Mouse (Mus musculus): ENCODE measurements around the gene Srpr. TPM values are rescaled to one million over a fixed set of nuclear protein-coding genes. Genes with fewer than 3 reads are reported as not detected.
A peak's percentile ranks its signal among the peaks of the same experiment; 100 is the strongest.

Srpr gene
- polyA plus RNA-seq, 1 experiment from 2014 or later: 84.6 TPM

GRCm38 (mm10) chr9:35278451-35278850 is 78.5 kb downstream of the Srpr start:
- H3K9me3 ChIP-seq: no peaks in the 10 kb centered on the region
- H3K27me3 ChIP-seq (replicated peaks; ENCODE audit: low read depth, poor library complexity, severe bottlenecking): peaks cover 3% of the 10 kb centered on the region
- DNase-seq (ENCODE audit: low spot score): no peak
- no peak overlapping the region for H3K4me3 ChIP-seq
- no peak overlapping the region for H3K27ac ChIP-seq (replicated peaks)
- H3K4me1 ChIP-seq: peaks cover 10% of the 10 kb centered on the region
- 91% methylated on average over 4 of the region's 4 CpGs for WGBS
- H3K36me3 ChIP-seq (replicated peaks): peaks cover 50% of the 10 kb centered on the region

DNA sequence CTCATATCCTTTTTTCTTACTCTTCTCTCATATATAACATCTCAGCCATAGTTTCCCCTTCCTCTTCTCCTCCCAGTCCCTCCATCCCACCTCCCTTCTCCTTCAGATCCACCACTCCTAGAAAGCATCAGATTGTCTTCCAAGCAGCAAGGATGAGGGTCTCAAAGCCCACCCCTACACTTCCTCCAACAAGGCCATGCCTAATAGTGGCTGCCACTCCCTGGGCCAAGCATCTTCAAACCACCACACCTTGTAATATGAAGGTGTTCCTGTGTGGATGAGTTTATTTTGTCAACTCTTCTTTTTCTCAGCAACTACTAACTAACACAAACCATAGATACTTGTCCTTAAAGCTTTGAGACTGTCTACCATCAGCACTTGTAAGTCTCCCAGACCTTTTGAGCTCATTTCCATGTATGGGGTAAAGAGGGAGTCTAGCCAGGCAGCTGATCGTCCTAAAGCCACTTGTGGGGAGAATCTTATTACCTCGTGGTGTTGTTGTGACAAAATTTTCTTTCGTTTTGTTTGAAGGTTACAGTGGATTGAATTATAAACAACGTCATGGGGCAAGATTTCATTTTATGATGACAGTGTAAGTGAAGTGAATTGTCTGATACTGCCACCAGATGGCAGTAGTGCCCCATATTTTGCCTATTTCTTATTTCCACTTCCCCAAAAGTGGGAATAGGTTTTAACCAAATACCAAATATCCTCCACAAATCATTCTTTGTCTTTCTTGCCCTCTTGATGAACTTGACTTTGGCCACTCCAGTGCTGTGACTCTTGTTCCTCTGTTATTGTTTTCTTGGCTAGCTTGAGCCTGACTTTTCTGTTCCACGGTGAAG is 82.3 kb downstream of the Srpr start:
- Histone ChIP-seq H3K9me3 (no peaks in the 10 kb centered on the region), H3K4me3 (no peak overlapping the region), H3K4me1 (peaks cover 33% of the 10 kb centered on the region), H3K27me3 (replicated peaks; ENCODE audit: low read depth, poor library complexity, severe bottlenecking) (peaks cover 41% of the 10 kb centered on the region), H3K36me3 (replicated peaks) (peaks cover 14% of the 10 kb centered on the region), H3K27ac (replicated peaks) (peak overlapping the region; percentile 54)
- WGBS: 17% methylated on average over 5 of the region's 5 CpGs
- peak; percentile 63 for DNase-seq (ENCODE audit: low spot score)

DNA sequence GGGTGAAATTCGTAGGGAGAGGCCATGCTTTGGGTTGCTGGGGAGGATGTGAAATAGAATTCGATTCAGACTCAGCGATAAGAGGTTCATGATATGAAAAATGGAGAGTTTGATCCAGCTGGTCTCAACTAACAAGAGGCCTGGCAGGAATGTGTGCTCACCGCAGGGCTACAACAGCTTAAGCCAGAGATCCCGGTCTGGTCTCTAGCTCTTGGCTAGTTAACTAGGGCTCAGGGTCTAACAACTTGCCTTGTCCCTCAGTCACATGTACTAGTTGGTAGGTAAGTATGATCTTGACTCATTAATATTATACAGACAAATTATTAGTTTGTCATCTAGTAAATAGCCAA is 82.9 kb downstream of the Srpr start:
- peaks cover 47% of the 10 kb centered on the region for H3K27me3 ChIP-seq (replicated peaks; ENCODE audit: low read depth, poor library complexity, severe bottlenecking)
- no peak for DNase-seq (ENCODE audit: low spot score)
- peaks cover 8% of the 10 kb centered on the region for H3K36me3 ChIP-seq (replicated peaks)
- H3K4me3 ChIP-seq: no peak overlapping the region
- WGBS: 51% methylated on average over 5 of the region's 5 CpGs
- H3K27ac ChIP-seq (replicated peaks): peak overlapping the region; percentile 54
- no peaks in the 10 kb centered on the region for H3K9me3 ChIP-seq
- peaks cover 38% of the 10 kb centered on the region for H3K4me1 ChIP-seq

GRCm38 (mm10) chr9:35283415-35284069 is 83.6 kb downstream of the Srpr start:
- Histone ChIP-seq H3K27me3 (replicated peaks; ENCODE audit: low read depth, poor library complexity, severe bottlenecking) (peaks cover 54% of the 10 kb centered on the region), H3K36me3 (replicated peaks) (peaks cover under 1% of the 10 kb centered on the region; the same call in 1 of the 2 replicates), H3K27ac (replicated peaks) (peak overlapping the region; percentile 76), H3K4me1 (peaks cover 41% of the 10 kb centered on the region), H3K9me3 (no peaks in the 10 kb centered on the region), H3K4me3 (no peak overlapping the region)
- DNase-seq (ENCODE audit: low spot score): peak; percentile 78
- WGBS: 36% methylated on average over 13 of the region's 13 CpGs

DNA sequence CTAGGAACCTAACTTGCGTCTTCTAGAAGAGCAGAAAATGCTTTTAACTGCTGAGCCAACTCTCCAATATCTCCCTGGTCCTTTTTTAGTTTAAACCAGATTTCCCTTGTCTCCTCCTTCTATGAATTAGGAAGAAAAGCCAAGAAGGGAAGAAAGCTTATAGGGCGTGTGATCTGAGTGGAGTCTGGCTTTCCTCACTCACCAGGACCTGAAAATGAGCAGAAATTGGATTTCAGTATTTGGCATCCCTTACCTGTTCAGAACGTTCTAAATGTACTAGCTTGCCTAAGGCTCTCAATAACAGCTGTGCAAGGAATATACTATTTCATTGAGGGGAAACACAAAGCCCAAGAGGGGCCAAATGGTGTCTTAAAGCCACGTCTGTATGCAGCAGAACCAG is 84.4 kb downstream of the Srpr start:
- Histone ChIP-seq H3K4me3 (no peak overlapping the region), H3K9me3 (no peaks in the 10 kb centered on the region), H3K27me3 (replicated peaks; ENCODE audit: low read depth, poor library complexity, severe bottlenecking) (peaks cover 62% of the 10 kb centered on the region), H3K27ac (replicated peaks) (peak overlapping the region; percentile 76; the same call in 1 of the 2 replicates), H3K4me1 (peaks cover 49% of the 10 kb centered on the region), H3K36me3 (replicated peaks) (no peaks in the 10 kb centered on the region)
- 82% methylated on average over 4 of the region's 4 CpGs for WGBS
- no peak for DNase-seq (ENCODE audit: low spot score)

GRCm38 (mm10) chr9:35286351-35286750 is 86.4 kb downstream of the Srpr start:
- peaks cover 72% of the 10 kb centered on the region for H3K27me3 ChIP-seq (replicated peaks; ENCODE audit: low read depth, poor library complexity, severe bottlenecking)
- 68% methylated on average over 3 of the region's 3 CpGs for WGBS
- no peak overlapping the region for H3K27ac ChIP-seq (replicated peaks)
- H3K4me3 ChIP-seq: no peak overlapping the region
- H3K4me1 ChIP-seq: peaks cover 64% of the 10 kb centered on the region
- no peak for DNase-seq (ENCODE audit: low spot score)
- no peaks in the 10 kb centered on the region for H3K36me3 ChIP-seq (replicated peaks)
- no peaks in the 10 kb centered on the region for H3K9me3 ChIP-seq

DNA sequence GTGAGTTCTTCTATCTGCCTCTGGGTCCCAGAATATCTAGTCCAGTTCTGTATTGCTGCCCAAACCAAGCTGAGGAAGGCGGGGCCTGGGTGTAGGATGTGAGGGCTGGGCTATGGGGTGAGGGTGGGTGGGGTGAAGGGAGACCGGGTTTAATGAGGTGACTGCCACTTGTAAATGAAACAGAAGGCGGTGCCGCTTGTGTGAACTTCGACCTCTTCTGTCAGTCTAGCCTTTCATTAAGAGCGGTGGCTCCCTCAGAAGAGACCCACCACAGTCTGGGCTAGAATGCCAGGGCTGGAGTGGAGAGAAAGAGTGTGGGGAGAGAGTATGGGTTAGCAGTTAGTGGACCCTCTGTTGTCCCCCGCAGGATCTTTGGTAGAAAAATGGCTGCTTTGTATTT is 90.0 kb downstream of the Srpr start:
- no peak overlapping the region for H3K27ac ChIP-seq (replicated peaks)
- no peak overlapping the region for H3K4me3 ChIP-seq
- peaks cover 54% of the 10 kb centered on the region for H3K4me1 ChIP-seq
- 23% methylated on average over 7 of the region's 7 CpGs for WGBS
- no peaks in the 10 kb centered on the region for H3K9me3 ChIP-seq
- DNase-seq (ENCODE audit: low spot score): peak; percentile 46
- H3K27me3 ChIP-seq (replicated peaks; ENCODE audit: low read depth, poor library complexity, severe bottlenecking): peaks cover 74% of the 10 kb centered on the region
- H3K36me3 ChIP-seq (replicated peaks): no peaks in the 10 kb centered on the region

GRCm38 (mm10) chr9:35290417-35290816 is 90.4 kb downstream of the Srpr start:
- no peaks in the 10 kb centered on the region for H3K9me3 ChIP-seq
- H3K4me1 ChIP-seq: peaks cover 54% of the 10 kb centered on the region
- no peak overlapping the region for H3K4me3 ChIP-seq
- no peak for DNase-seq (ENCODE audit: low spot score)
- no peaks in the 10 kb centered on the region for H3K36me3 ChIP-seq (replicated peaks)
- H3K27me3 ChIP-seq (replicated peaks; ENCODE audit: low read depth, poor library complexity, severe bottlenecking): peaks cover 69% of the 10 kb centered on the region
- WGBS: 94% methylated on average over 3 of the region's 3 CpGs
- no peak overlapping the region for H3K27ac ChIP-seq (replicated peaks)

- no peaks in the 10 kb centered on the region for H3K36me3 ChIP-seq (replicated peaks)
- H3K27ac ChIP-seq (replicated peaks): no peak overlapping the region
- no peak for DNase-seq (ENCODE audit: low spot score)
- no peaks in the 10 kb centered on the region for H3K9me3 ChIP-seq
- H3K4me3 ChIP-seq: no peak overlapping the region
- peaks cover 53% of the 10 kb centered on the region for H3K4me1 ChIP-seq
- 80% methylated on average over 4 of the region's 4 CpGs for WGBS
- peaks cover 64% of the 10 kb centered on the region for H3K27me3 ChIP-seq (replicated peaks; ENCODE audit: low read depth, poor library complexity, severe bottlenecking)
Observed at GRCm38 (mm10) chr9:35290916-35291315, 90.9 kb downstream of the Srpr start.

DNA sequence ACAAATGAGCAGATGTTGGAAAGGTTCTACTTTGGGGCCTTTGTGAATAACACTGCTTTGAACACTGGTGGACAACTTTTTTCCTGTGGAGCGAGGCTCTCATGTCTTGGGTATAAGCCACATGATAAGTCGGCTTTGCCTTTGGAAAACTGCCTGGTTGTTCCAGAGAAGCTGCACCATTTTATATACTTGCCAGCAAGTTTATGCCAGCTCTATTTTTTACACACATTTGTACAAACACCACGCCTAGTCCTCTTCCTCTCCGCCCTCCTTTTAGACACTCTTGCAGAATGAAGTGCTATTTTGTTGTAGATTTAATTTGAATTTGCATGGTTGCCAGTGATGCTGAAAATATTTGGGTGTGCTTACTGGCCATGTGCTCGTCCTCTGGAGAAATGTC is 93.5 kb downstream of the Srpr start:
- H3K27me3 ChIP-seq (replicated peaks; ENCODE audit: low read depth, poor library complexity, severe bottlenecking): peaks cover 39% of the 10 kb centered on the region
- WGBS: 85% methylated on average over 5 of the region's 5 CpGs
- no peaks in the 10 kb centered on the region for H3K36me3 ChIP-seq (replicated peaks)

More for the DNA sequence above, 93.5 kb downstream of the Srpr start:
- peaks cover 36% of the 10 kb centered on the region for H3K4me1 ChIP-seq
- H3K27ac ChIP-seq (replicated peaks): no peak overlapping the region
- H3K9me3 ChIP-seq: 0 out of 2 replicates have a peak, but pooled peaks cover 2% of the 10 kb centered on the region
- no peak overlapping the region for H3K4me3 ChIP-seq
- no peak for DNase-seq (ENCODE audit: low spot score)

All from embryonic facial prominence, embryonic 10.5 days (tissue).